Mouse (Mus musculus): ENCODE data around the gene Snrnp35.
"Not testable (repeated sequence)": the region's sequence is repeated elsewhere in the genome, so short reads cannot be mapped to it uniquely, and the experiment has no call there.

Snrnp35 gene

GRCm38 (mm10) chr5:124482966-124483654, at the start of gene Snrnp35:
Snrnp35 (plus strand) TSS chr5:124483134.
- peak; percentile 94 for DNase-seq

- peak in 1 of 2 experiments; percentile 14 for DNase-seq
These were observed 44.7 kb upstream of the Snrnp35 start for GRCm38 (mm10) chr5:124438229-124438628.

- no peak for DNase-seq
These were observed 44.2 kb upstream of the Snrnp35 start for GRCm38 (mm10) chr5:124438746-124439145.

- DNase-seq = peak; percentile 99
These were observed 43.4 kb upstream of the Snrnp35 start, which contains the start of gene Kmt5a for GRCm38 (mm10) chr5:124439447-124440093. Kmt5a (plus strand) TSS chr5:124439930.

GRCm38 (mm10) chr5:124440094-124440701, 42.7 kb upstream of the Snrnp35 start:
- DNase-seq = peak in 1 of 2 experiments; percentile 80

- no peak for DNase-seq
These were observed 40.3 kb upstream of the Snrnp35 start for GRCm38 (mm10) chr5:124442628-124443027.

GRCm38 (mm10) chr5:124444208-124444607, 38.7 kb upstream of the Snrnp35 start:
- no peak for DNase-seq

GRCm38 (mm10) chr5:124444661-124445561, 38.0 kb upstream of the Snrnp35 start:
- DNase-seq = peak; percentile 81 to 88

- peak; percentile 51 to 52 for DNase-seq
These were observed 37.2 kb upstream of the Snrnp35 start for GRCm38 (mm10) chr5:124445621-124446293.

GRCm38 (mm10) chr5:124446301-124446881, 36.5 kb upstream of the Snrnp35 start:
- DNase-seq = peak; percentile 53 to 62

- no peak for DNase-seq
These were observed 33.4 kb upstream of the Snrnp35 start for GRCm38 (mm10) chr5:124449494-124449893.

GRCm38 (mm10) chr5:124450051-124450450, 32.9 kb upstream of the Snrnp35 start:
- peak; percentile 47 to 56 for DNase-seq

GRCm38 (mm10) chr5:124450641-124451340, 32.1 kb upstream of the Snrnp35 start:
- DNase-seq = no peak

- DNase-seq = peak; percentile 39 to 47
These were observed 30.3 kb upstream of the Snrnp35 start for GRCm38 (mm10) chr5:124452494-124453228.

GRCm38 (mm10) chr5:124453339-124454081, 29.4 kb upstream of the Snrnp35 start:
- DNase-seq = peak; percentile 66 to 67

- DNase-seq = peak in 1 of 2 experiments; percentile 26
These were observed 28.9 kb upstream of the Snrnp35 start for GRCm38 (mm10) chr5:124454082-124454419.

- no peak for DNase-seq
These were observed 26.2 kb upstream of the Snrnp35 start for GRCm38 (mm10) chr5:124456762-124457161.

GRCm38 (mm10) chr5:124460922-124461321, 22.0 kb upstream of the Snrnp35 start:
- not testable (repeated sequence) for DNase-seq

- DNase-seq = no peak
These were observed 20.5 kb upstream of the Snrnp35 start for GRCm38 (mm10) chr5:124462297-124463025.

All from cerebellum, postnatal 14 days (tissue).